Mouse (Mus musculus): Measurements from ENCODE around the gene Was. TPM values are rescaled to one million over a fixed set of nuclear protein-coding genes. Genes with fewer than 3 reads are reported as not detected.
A peak's percentile ranks its signal among the peaks of the same experiment; 100 is the strongest.

Gene Was
- 0.43 and 0.60 TPM in 2 replicates for polyA plus RNA-seq (2014; fragmentation: Nextera tagmentation; extraction: Ambion mirVana)

- Histone ChIP-seq H3K27ac (ENCODE audit: low read depth) (no peak within 1 kb of the TSS), H3K36me3 (ENCODE audit: insufficient read depth) (no peaks in the 10 kb centered on the region), H3K9ac (no peak within 1 kb of the TSS), H3K9me3 (ENCODE audit: low read depth, low read length) (no peaks in the 10 kb centered on the region), H3K4me3 (ENCODE audit: low read depth, low read length) (no peak within 1 kb of the TSS), H3K4me1 (ENCODE audit: insufficient read depth) (no peaks in the 10 kb centered on the region), H3K27me3 (ENCODE audit: insufficient read depth, low read length) (no peaks in the 10 kb centered on the region), H3K4me2 (no peak within 1 kb of the TSS)
- TF ChIP-seq CTCF (IDR thresholded peaks at IDR 0.05; ENCODE audit: low read depth) = no peak
- WGBS = 82% methylated on average over 14 of the region's 14 CpGs
- ATAC-seq (ENCODE audit: insufficient read depth) (no peak), DNase-seq (no peak)
Measured at GRCm38 (mm10) chrX:8090346-8090953, at the start of gene Was. TSS of gene Was (minus strand) at chrX:8090498.

GRCm38 (mm10) chrX:8139480-8139879 lies 49.2 kb upstream of the Was start:
- Histone ChIP-seq H3K9me3 (ENCODE audit: low read depth, low read length) (no peaks in the 10 kb centered on the region), H3K27ac (ENCODE audit: low read depth) (no peak overlapping the region), H3K4me1 (ENCODE audit: insufficient read depth) (no peaks in the 10 kb centered on the region), H3K36me3 (ENCODE audit: insufficient read depth) (peaks cover 62% of the 10 kb centered on the region), H3K4me2 (no peak overlapping the region), H3K27me3 (ENCODE audit: insufficient read depth, low read length) (no peaks in the 10 kb centered on the region), H3K4me3 (ENCODE audit: low read depth, low read length) (no peak overlapping the region), H3K9ac (no peak overlapping the region)
- no peak for TF ChIP-seq CTCF (IDR thresholded peaks at IDR 0.05; ENCODE audit: low read depth)
- ATAC-seq (ENCODE audit: insufficient read depth) (no peak), DNase-seq (no peak)
- WGBS = 44% methylated on average over 1 of the region's 1 CpGs

GRCm38 (mm10) chrX:8135886-8136285 lies 45.6 kb upstream of the Was start:
- Histone ChIP-seq H3K9ac (no peak overlapping the region), H3K4me2 (no peak overlapping the region), H3K27ac (ENCODE audit: low read depth) (no peak overlapping the region), H3K4me3 (ENCODE audit: low read depth, low read length) (no peak overlapping the region), H3K4me1 (ENCODE audit: insufficient read depth) (no peaks in the 10 kb centered on the region), H3K36me3 (ENCODE audit: insufficient read depth) (peaks cover 32% of the 10 kb centered on the region), H3K9me3 (ENCODE audit: low read depth, low read length) (no peaks in the 10 kb centered on the region), H3K27me3 (ENCODE audit: insufficient read depth, low read length) (no peaks in the 10 kb centered on the region)
- WGBS = 46% methylated on average over 2 of the region's 2 CpGs
- DNase-seq (peak; percentile 51), ATAC-seq (ENCODE audit: insufficient read depth) (no peak)
- TF ChIP-seq CTCF (IDR thresholded peaks at IDR 0.05; ENCODE audit: low read depth) = no peak

- H3K9me3 ChIP-seq (ENCODE audit: low read depth, low read length) = no peaks in the 10 kb centered on the region
- H3K4me2 ChIP-seq = peak within 1 kb of the TSS; percentile 63
- ATAC-seq (ENCODE audit: insufficient read depth) (peak; percentile 87), DNase-seq (peak; percentile 93)
- H3K27me3 ChIP-seq (ENCODE audit: insufficient read depth, low read length) = no peaks in the 10 kb centered on the region
- peak within 1 kb of the TSS; percentile 43 for H3K9ac ChIP-seq
- no peaks in the 10 kb centered on the region for H3K4me1 ChIP-seq (ENCODE audit: insufficient read depth)
- 10% methylated on average over 39 of the region's 40 CpGs for WGBS
- H3K27ac ChIP-seq (ENCODE audit: low read depth) = peak within 1 kb of the TSS; percentile 92
- H3K4me3 ChIP-seq (ENCODE audit: low read depth, low read length) = peak within 1 kb of the TSS; percentile 55
- H3K36me3 ChIP-seq (ENCODE audit: insufficient read depth) = peaks cover 10% of the 10 kb centered on the region; the same call in 1 of the 2 replicates
- TF ChIP-seq CTCF (IDR thresholded peaks at IDR 0.05; ENCODE audit: low read depth) = peak; percentile 9; the same call in 1 of the 2 replicates
Measured at GRCm38 (mm10) chrX:8132017-8132976, 42.0 kb upstream of the Was start, which contains the start of gene Wdr13. TSS of gene Wdr13 (minus strand) at chrX:8132892.

- Histone ChIP-seq H3K27me3 (ENCODE audit: insufficient read depth, low read length) (no peaks in the 10 kb centered on the region), H3K9me3 (ENCODE audit: low read depth, low read length) (no peaks in the 10 kb centered on the region), H3K9ac (no peak overlapping the region), H3K4me3 (ENCODE audit: low read depth, low read length) (peak overlapping the region; percentile 55; the same call in 1 of the 2 replicates), H3K36me3 (ENCODE audit: insufficient read depth) (peaks cover 10% of the 10 kb centered on the region; the same call in 1 of the 2 replicates), H3K4me2 (peak overlapping the region; percentile 63), H3K27ac (ENCODE audit: low read depth) (no peak overlapping the region), H3K4me1 (ENCODE audit: insufficient read depth) (no peaks in the 10 kb centered on the region)
- DNase-seq (no peak), ATAC-seq (ENCODE audit: insufficient read depth) (no peak)
- TF ChIP-seq CTCF (IDR thresholded peaks at IDR 0.05; ENCODE audit: low read depth) = no peak
- WGBS = 91% methylated on average over 17 of the region's 17 CpGs
Measured at GRCm38 (mm10) chrX:8131393-8131792, 41.1 kb upstream of the Was start.

- no peak overlapping the region for H3K4me3 ChIP-seq (ENCODE audit: low read depth, low read length)
- no peak for ATAC-seq (ENCODE audit: insufficient read depth)
- H3K9ac ChIP-seq = no peak overlapping the region
- 73% methylated on average over 7 of the region's 7 CpGs for WGBS
- no peak overlapping the region for H3K27ac ChIP-seq (ENCODE audit: low read depth)
- DNase-seq = no peak
- no peaks in the 10 kb centered on the region for H3K4me1 ChIP-seq (ENCODE audit: insufficient read depth)
- H3K36me3 ChIP-seq (ENCODE audit: insufficient read depth) = peaks cover 14% of the 10 kb centered on the region; the same call in 1 of the 2 replicates
- TF ChIP-seq CTCF (IDR thresholded peaks at IDR 0.05; ENCODE audit: low read depth) = peak; percentile 14; the same call in 1 of the 2 replicates
- H3K9me3 ChIP-seq (ENCODE audit: low read depth, low read length) = no peaks in the 10 kb centered on the region
- no peak overlapping the region for H3K4me2 ChIP-seq
- no peaks in the 10 kb centered on the region for H3K27me3 ChIP-seq (ENCODE audit: insufficient read depth, low read length)
Measured at GRCm38 (mm10) chrX:8125235-8125634, 34.9 kb upstream of the Was start.

All from lung, embryonic 14.5 days (tissue).